Mouse (Mus musculus): Measurements from ENCODE around the gene Rpl31.

The Rpl31 gene

GRCm38 (mm10) chr1:39367601-39368266, at the start of gene Rpl31:
Rpl31 (plus strand) TSS chr1:39367842.
- peak; percentile 91 for DNase-seq (ENCODE audit: low read depth, low spot score)

- DNase-seq (ENCODE audit: low read depth, low spot score): no peak
Observed at GRCm38 (mm10) chr1:39317935-39318334, 49.7 kb upstream of the Rpl31 start.

DNA sequence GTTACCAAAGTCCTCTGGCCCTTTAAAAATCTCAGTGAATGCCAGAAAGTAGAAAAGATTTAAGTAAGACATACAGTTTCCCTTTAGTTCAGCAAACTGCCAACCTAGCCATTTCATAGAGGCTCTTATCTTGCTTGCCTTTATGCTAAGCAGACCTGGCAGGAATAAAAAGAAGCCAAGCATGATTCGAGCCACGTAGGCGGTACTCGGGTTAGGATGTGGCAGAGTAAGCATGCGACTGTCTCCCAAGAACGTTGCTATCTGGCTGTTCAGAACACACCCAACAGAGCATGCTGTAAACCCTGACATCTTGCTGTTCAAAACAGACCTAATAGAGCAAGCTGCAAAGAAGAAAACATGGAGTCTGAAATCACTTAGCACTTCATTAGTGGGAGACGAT, 48.8 kb upstream of the Rpl31 start:
- DNase-seq (ENCODE audit: low read depth, low spot score): no peak

- no peak for DNase-seq (ENCODE audit: low read depth, low spot score)
Observed at GRCm38 (mm10) chr1:39321954-39322353, 45.7 kb upstream of the Rpl31 start.

GRCm38 (mm10) chr1:39325228-39325627, 42.4 kb upstream of the Rpl31 start:
- no peak for DNase-seq (ENCODE audit: low read depth, low spot score)

DNA sequence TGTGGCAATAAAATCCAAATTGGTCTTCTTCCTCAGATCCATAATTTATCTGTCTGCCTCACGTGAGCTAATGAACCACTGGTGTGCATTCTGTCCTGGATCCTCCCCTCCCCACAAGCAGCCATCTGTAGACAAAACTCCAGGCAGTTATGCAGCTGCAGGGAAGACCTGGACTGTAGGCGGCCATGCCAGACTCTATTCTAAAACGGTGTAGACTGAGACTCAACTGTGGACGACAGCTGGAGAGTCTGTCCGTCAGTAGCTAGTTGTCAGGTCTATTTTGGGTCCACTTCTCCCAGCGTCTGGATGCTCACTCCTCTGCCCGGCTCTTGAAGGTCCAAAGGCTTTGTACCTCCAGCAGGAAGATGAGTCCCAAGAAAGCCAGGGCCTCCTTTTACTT, 40.1 kb upstream of the Rpl31 start:
- no peak for DNase-seq (ENCODE audit: low read depth, low spot score)

DNA sequence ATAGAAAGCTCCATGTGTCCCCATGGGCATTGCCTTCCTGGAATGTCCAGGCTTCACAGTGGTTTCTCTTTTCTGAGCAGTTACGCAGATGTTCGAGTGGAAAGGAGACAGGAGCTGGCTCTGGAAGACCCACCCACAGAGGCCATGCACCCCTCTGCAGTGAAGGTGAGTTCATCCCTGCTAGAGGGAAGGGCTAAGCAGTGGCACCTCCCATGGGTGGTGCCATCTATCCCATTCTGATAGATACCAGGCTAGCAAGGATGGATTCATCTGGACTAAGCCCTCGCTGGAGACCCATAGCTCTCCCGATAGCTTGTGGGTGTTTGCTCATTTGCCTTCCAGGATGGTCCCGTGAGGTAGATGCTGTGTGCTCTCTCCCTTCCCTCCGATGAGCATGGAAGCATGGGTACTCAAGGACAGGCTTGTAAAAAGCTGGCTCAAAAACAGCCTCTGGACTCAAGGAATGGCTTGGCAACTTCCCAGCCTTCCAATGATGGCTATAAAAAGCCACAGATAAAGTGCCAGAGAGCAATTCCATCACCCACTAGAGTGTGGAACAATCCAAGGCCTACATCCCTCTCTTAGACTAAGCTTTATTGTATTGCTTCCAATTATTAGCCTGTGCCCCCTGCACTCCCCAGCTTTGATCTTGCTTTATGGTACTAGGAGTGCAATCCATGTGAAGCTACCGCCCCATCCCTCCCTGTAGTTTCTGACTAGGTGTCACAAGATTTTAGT, 36.6 kb upstream of the Rpl31 start:
- DNase-seq (ENCODE audit: low read depth, low spot score): no peak

- DNase-seq (ENCODE audit: low read depth, low spot score): no peak
Observed at GRCm38 (mm10) chr1:39332456-39332855, 35.2 kb upstream of the Rpl31 start.

DNA sequence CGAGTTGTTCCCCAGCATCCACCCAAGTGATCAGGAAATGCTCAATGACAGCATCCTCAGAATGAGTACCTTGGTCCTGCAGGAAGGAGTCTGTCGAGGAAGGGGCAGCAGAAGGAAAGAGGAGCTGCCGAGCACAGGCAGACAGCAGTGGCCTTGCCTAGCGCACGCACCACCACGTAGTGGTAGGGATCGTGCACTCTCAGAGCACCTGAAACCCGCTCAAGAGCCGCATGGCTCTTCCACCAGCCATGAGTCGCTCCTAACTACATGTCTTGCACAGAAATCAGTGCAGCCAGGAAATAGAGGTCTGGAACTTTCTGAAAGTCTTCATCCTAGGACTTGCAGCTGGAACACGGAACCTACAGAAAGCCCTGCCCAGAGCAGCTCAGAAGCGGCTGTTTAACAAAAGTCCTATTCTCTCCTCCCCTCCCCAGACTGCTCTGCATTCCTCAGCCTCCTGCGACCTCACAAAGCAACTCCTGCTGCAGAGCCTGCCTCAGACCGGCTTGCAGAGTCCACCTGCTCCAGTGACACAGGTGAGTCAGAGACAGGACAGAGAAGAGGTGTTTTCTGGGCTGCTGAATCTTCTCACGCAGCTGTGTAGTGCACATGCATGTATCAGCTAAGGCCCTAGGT, 32.0 kb upstream of the Rpl31 start:
- no peak for DNase-seq (ENCODE audit: low read depth, low spot score)

DNA sequence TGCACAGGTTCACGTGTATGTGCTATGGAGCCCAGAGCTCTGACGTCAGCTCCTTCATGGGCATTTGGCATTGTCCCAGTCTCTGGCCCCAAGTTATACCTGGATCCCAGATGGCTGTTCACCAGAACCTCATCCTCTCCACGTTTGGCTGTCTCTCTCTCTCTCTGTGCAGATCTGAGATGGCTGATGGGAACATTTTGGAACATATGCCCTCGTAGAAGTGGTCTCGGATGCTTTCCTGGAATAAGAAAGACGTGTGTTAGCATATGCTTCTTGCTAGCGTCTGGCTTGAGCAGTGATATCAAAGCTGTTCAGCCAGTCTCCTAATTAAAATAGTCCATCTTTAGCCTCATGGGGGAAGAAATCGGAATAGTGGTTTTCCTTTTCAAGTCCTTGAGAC, 30.9 kb upstream of the Rpl31 start:
- no peak for DNase-seq (ENCODE audit: low read depth, low spot score)

- no peak for DNase-seq (ENCODE audit: low read depth, low spot score)
Observed at GRCm38 (mm10) chr1:39338831-39339230, 28.8 kb upstream of the Rpl31 start.

GRCm38 (mm10) chr1:39339455-39339854, 28.2 kb upstream of the Rpl31 start:
- DNase-seq (ENCODE audit: low read depth, low spot score): no peak

DNA sequence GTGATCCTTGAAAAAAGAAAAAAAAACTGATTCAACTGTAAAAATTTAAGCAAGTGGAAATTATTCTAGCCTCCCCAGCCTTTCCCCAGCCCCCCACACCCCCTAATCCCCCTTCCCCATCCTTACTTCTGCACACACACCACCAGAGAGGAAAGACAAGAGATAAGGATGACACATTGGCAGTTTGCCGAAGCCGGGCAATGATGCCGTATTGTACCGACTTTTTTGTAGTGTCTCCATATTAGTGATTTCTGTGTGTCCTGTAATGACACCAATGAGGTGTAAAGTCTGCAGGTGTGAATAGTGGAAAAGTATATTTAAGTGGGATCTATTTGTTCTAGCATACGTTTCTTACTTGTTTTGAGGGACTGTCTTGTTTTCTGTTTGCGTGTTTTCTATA, 27.5 kb upstream of the Rpl31 start:
- no peak for DNase-seq (ENCODE audit: low read depth, low spot score)

DNA sequence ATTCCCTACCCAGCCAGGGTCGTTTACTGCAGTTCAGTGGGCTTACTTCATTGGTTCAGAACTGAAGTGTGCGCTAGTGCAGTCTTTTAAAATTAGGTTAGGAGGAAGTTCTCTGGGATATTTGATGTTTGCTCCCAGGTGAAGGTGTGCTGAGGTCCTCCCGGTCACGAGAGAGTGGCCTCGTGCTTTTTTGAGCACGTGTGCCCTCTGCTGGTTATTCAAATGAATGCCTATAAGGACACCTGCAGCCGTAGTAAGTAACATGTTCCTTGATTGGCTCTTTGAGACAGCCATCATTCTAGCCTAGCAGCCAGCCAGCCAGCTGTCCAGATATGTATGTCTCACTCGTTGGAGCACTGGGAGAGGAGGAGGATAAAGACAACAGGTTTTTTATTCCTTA, 27.0 kb upstream of the Rpl31 start:
- peak; percentile 44 for DNase-seq (ENCODE audit: low read depth, low spot score)

GRCm38 (mm10) chr1:39341807-39342206, 25.8 kb upstream of the Rpl31 start:
- DNase-seq (ENCODE audit: low read depth, low spot score): no peak

DNA sequence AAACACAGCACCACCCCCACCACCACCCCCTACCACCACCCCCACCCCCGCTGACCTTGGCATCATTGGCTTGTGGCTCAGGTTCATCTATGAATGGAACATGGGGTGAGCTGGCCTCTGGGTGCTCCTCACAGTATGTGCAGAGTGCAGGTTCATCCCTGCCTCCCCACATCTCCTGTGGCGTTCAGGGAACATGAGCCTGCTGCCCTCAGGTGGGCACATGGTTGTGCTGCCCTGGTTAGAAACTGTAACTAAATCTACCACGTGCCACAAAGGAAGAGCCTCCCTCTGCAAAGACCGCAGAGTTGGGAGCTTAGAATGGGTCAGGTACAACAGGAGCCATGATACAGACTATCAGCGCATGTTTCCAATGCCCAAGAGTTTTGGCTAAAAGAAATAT, 24.4 kb upstream of the Rpl31 start:
- no peak for DNase-seq (ENCODE audit: low read depth, low spot score)

DNA sequence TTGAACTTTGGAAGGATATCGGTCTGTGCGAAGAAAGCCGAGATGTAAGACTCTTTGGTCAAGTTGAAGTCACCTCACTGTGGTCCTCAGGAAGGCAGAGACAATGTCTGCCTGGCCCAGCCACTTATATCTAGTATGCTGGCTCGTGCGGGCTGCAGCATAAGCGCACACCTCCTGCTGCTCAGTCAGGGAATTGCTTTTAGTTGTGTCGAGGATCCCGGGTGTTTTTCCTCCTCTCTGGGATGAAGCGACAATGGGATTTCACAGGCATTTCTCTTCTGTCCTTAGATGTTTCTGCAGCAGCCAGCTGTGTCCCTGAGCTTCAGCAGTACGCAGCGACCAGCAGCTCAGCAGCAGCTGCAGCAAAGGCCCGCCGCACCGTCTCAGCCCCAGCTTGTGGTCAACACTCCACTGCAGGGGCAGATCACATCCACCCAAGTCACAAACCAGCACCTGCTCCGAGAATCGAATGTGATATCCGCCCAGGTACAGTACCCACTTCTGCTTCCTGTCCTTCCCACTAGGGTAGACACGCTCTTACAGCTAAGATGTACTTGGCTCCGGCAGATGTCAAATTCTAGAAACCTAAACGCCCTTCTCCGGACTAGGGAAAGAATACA, 22.6 kb upstream of the Rpl31 start:
- DNase-seq (ENCODE audit: low read depth, low spot score): no peak

DNA sequence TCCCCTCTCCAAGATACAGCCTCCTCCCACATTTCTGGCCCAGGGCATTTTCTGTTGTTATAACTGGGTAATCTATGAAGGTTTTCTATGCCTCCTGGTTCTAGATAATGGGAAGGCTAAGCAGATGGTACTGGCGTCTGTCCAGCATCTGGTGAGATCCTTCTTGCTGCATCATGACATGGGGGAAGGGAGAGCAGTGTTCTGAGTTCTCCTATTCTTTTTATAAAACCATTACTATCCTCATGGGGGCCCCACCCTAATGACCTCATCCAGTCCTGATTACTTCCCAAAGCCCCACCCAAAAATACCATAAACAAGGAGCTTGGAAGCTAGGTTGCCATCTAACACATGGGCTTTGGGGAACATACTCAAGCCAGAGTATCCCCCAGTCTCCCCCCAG, 18.6 kb upstream of the Rpl31 start:
- DNase-seq (ENCODE audit: low read depth, low spot score): no peak

GRCm38 (mm10) chr1:39349427-39349826, 18.2 kb upstream of the Rpl31 start:
- no peak for DNase-seq (ENCODE audit: low read depth, low spot score)

DNA sequence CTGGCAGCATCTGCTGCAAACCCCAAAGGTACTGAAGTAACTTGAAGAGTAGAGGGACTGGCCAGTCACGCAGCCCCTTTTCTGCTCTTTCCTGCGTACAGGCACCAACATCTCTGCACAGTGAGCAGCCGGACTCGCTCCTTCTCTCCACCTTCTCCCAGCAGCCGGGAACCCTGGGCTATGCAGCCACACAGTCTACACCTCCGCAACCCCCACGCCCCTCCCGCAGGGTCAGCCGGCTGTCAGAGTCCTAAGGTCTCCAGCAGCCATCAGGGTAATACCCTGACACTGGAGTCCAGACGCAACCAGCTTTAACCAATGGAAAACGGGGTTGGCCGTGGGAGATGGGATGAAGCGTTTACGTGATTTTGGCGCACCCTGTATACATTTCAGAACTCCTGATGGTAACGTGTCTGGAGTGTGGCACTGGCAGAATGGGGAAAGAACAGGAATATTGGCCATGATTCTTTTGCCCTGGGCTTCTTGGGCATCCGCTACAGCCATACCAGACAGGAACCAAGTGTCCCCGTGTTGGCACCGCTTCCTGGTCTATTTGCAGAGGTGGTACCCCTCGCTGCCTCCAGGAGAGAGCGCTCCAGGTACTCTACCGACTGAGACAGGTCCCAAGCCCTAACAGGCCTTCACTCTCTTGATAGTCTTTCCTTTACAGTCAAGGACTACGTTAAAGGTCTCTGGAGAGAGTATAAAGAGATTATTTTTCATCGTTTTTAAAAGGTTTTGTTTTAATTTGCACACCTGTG, 5.7 kb upstream of the Rpl31 start:
- DNase-seq (ENCODE audit: low read depth, low spot score): no peak

DNA sequence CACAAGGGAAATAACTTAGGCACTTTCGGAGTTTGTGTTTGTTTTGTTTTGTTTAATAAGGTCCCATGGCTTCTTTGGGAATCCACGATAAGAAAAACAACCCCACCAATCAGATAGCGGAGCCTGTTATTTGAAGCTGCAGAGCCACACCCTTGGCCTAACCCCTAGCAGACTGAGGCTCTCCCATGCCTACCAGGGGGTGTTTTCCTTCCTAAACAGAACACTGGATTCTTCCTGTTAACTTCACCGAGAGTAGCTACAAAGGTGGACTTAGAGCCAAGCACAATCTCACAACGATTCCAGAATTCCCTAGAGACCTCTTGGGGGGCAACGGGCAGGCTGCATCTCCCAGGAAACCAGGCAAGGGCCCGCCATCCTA, 5.1 kb upstream of the Rpl31 start:
- no peak for DNase-seq (ENCODE audit: low read depth, low spot score)

DNA sequence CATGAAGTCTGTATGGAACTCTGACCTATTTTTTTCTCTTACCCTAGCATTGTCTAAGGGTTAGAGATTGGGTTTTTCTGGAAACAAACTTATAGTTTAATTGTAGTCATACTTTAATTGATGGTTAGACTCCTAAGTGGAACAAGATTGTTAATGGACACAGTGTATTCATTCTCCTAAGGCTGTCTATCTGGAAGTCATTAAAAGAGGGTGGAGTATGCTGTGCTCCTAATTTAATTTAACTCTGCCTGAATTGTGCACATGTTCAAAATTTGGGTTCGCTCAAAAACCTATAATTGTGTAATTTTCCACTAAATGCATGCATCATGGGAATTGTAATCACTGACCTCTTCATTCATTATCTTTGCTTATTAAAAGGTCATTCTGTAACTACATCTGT, 2.1 kb upstream of the Rpl31 start:
- no peak for DNase-seq (ENCODE audit: low read depth, low spot score)
